Comparison of ENCODE assay signal across 8 mouse cellular contexts in the genomic region with DNA sequence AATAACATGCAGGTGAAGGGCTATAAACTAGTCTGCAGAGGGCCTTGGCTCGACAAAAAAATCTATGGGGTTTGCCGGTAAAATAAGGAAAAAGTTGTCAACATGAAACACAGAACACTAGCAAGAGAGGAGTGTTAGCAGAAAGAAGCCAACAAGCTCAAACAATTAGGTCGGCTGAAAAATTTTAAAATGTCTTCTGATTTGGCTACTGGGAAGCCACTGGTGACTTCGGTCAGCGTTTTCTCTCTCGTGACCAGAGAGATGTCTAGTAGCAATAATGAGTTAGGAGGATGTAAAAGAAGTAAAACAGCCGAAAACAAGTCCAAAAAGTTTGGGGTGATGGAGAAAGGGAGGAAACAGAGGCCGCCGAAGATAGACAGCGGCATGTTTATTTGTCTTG. TPM values are rescaled to one million over a fixed set of nuclear protein-coding genes. Genes with fewer than 3 reads are reported as not detected.
DNase-seq lines count a peak whose midpoint lies in the region; ATAC-seq and TF ChIP-seq lines count a peak whose summit lies in the region.

No protein-coding gene starts in this region.

- TF ChIP-seq POLR2A in cerebellum, adult 2 months (IDR thresholded peaks at IDR 0.05; ENCODE audit: borderline replicate concordance, insufficient read depth, low read length): no peak
- no peak for TF ChIP-seq POLR2A in small intestine, adult 2 months (IDR thresholded peaks at IDR 0.05; ENCODE audit: low read depth, low read length)

- H3K36me3 ChIP-seq in megakaryocyte, embryonic 14.5 days (replicated peaks; ENCODE audit: low read length): peaks cover 20% of the 10 kb centered on the region
- H3K36me3 ChIP-seq in limb, embryonic 12.5 days: peaks cover 8% of the 10 kb centered on the region
- no peaks in the 10 kb centered on the region for H3K36me3 ChIP-seq in small intestine, adult 2 months (ENCODE audit: control insufficient read depth, insufficient read depth, low read length)

- peak overlapping the region; percentile 77 for H3K4me3 ChIP-seq in cerebellum, adult 2 months (replicated peaks; ENCODE audit: insufficient read depth, low read depth, low read length)
- peak overlapping the region; percentile 97 for H3K4me3 ChIP-seq in megakaryocyte, embryonic 14.5 days (replicated peaks)
- H3K4me3 ChIP-seq in limb, embryonic 12.5 days (replicated peaks): peak overlapping the region; percentile 70
- H3K4me3 ChIP-seq in small intestine, adult 2 months (ENCODE audit: low read depth, low read length): peak overlapping the region; percentile 88

- H3K9me3 ChIP-seq in megakaryocyte, embryonic 14.5 days: no peaks in the 10 kb centered on the region
- no peaks in the 10 kb centered on the region for H3K9me3 ChIP-seq in limb, embryonic 12.5 days

- no peak for DNase-seq in cerebellum, adult 2 months
- DNase-seq in cerebellum, postnatal 4 days (ENCODE audit: low spot score in 2 of 2): no peak
- no peak for DNase-seq in thymus, postnatal 25 days
- no peak for DNase-seq in left cerebral cortex, adult 8-10 months (ENCODE audit: low spot score in 2 of 2)

- WGBS in cerebellum, adult 2 months: under 1% methylated on average over 10 of the region's 10 CpGs
- 1% methylated on average over 10 of the region's 10 CpGs for WGBS in limb, embryonic 12.5 days
- under 1% methylated on average over 10 of the region's 10 CpGs for WGBS in small intestine, adult 2 months

- peak overlapping the region; percentile 83 for H3K4me2 ChIP-seq in limb, embryonic 12.5 days

- no peak for ATAC-seq in megakaryocyte, adult 5-6 weeks (ENCODE audit: poor library complexity, severe bottlenecking)
- no peak for ATAC-seq in limb, embryonic 12.5 days (ENCODE audit: insufficient number of reproducible peaks, insufficient read depth, low FRiP score, low TSS enrichment, low read depth)

- no peaks in the 10 kb centered on the region for H3K27me3 ChIP-seq in cerebellum, adult 2 months (ENCODE audit: control insufficient read depth, insufficient read depth, low read length)
- H3K27me3 ChIP-seq in megakaryocyte, embryonic 14.5 days (replicated peaks): no peaks in the 10 kb centered on the region
- no peaks in the 10 kb centered on the region for H3K27me3 ChIP-seq in limb, embryonic 12.5 days
- H3K27me3 ChIP-seq in small intestine, adult 2 months (ENCODE audit: control insufficient read depth, insufficient read depth, low read length): no peaks in the 10 kb centered on the region

- no peak for TF ChIP-seq CTCF in cerebellum, adult 2 months (IDR thresholded peaks at IDR 0.05; ENCODE audit: borderline replicate concordance, insufficient read depth, low read depth, low read length)
- no peak for TF ChIP-seq CTCF in small intestine, adult 2 months (IDR thresholded peaks at IDR 0.05; ENCODE audit: extremely low read depth, insufficient read length, insufficient replicate concordance, low read depth, low read length)

- peaks cover 2% of the 10 kb centered on the region for H3K4me1 ChIP-seq in cerebellum, adult 2 months (ENCODE audit: control insufficient read depth, insufficient read depth, low read length)
- peaks cover 73% of the 10 kb centered on the region for H3K4me1 ChIP-seq in megakaryocyte, embryonic 14.5 days
- H3K4me1 ChIP-seq in limb, embryonic 12.5 days (replicated peaks): peaks cover 18% of the 10 kb centered on the region
- 0 out of 2 replicates have a peak, but pooled peaks cover 2% of the 10 kb centered on the region for H3K4me1 ChIP-seq in small intestine, adult 2 months (ENCODE audit: control insufficient read depth, insufficient read depth, insufficient read length, low read length)

- H3K9ac ChIP-seq in limb, embryonic 12.5 days (replicated peaks): peak overlapping the region; percentile 79

- H3K27ac ChIP-seq in cerebellum, adult 2 months (ENCODE audit: insufficient read depth, low read length): no peak overlapping the region
- peak overlapping the region; percentile 69; the same call in 1 of the 2 replicates for H3K27ac ChIP-seq in limb, embryonic 12.5 days
- no peak overlapping the region; the same call in 1 of the 2 replicates for H3K27ac ChIP-seq in small intestine, adult 2 months (ENCODE audit: insufficient read depth, low read depth, low read length)

RNA-seq across cellular contexts. Expression of a gene that starts 0.5 kb away (rescaled TPM):
- polyA plus RNA-seq in cerebellum, adult 2 months (2012; rRNA removed): 59.3 and 64.2 TPM in 2 replicates
- 10.0 and 11.0 TPM in 2 replicates for polyA plus RNA-seq in megakaryocyte, embryonic 14.5 days (2012; ENCODE audit: insufficient read depth, low replicate concordance)
- total RNA-seq in megakaryocyte, adult 5-6 weeks (2015): 37.2 and 37.6 TPM in 2 replicates
- total RNA-seq in megakaryocyte, adult 5-6 weeks (2017): 126 and 129 TPM in 2 replicates
- polyA plus RNA-seq in limb, embryonic 12.5 days (2016; fragmentation: Nextera tagmentation; extraction: Ambion mirVana): 153 and 163 TPM in 2 replicates
- polyA plus RNA-seq in small intestine, adult 2 months (2012; rRNA removed): 5.6 and 8.7 TPM in 2 replicates
- 10 to 100 TPM; 47.5 to 51.4 (median 50.2) TPM for total RNA-seq in left cerebral cortex, adult 8-10 months (2022)

RNA-seq across cellular contexts. Expression of a gene that starts 0.6 kb away (rescaled TPM):
- 9.1 and 9.2 TPM in 2 replicates for polyA plus RNA-seq in cerebellum, adult 2 months (2012; rRNA removed)
- polyA plus RNA-seq in megakaryocyte, embryonic 14.5 days (2012; ENCODE audit: insufficient read depth, low replicate concordance): 0.43 and 1.8 TPM in 2 replicates
- 1.9 and 4.9 TPM in 2 replicates for total RNA-seq in megakaryocyte, adult 5-6 weeks (2015)
- 6.5 and 12.7 TPM in 2 replicates for total RNA-seq in megakaryocyte, adult 5-6 weeks (2017)
- 20.4 and 22.7 TPM in 2 replicates for polyA plus RNA-seq in limb, embryonic 12.5 days (2016; fragmentation: Nextera tagmentation; extraction: Ambion mirVana)
- polyA plus RNA-seq in small intestine, adult 2 months (2012; rRNA removed): 1.2 and 1.4 TPM in 2 replicates
- total RNA-seq in left cerebral cortex, adult 8-10 months (2022): 10 to 100 TPM; 13.9 to 22.5 (median 18.1) TPM
